In the genomic region with DNA sequence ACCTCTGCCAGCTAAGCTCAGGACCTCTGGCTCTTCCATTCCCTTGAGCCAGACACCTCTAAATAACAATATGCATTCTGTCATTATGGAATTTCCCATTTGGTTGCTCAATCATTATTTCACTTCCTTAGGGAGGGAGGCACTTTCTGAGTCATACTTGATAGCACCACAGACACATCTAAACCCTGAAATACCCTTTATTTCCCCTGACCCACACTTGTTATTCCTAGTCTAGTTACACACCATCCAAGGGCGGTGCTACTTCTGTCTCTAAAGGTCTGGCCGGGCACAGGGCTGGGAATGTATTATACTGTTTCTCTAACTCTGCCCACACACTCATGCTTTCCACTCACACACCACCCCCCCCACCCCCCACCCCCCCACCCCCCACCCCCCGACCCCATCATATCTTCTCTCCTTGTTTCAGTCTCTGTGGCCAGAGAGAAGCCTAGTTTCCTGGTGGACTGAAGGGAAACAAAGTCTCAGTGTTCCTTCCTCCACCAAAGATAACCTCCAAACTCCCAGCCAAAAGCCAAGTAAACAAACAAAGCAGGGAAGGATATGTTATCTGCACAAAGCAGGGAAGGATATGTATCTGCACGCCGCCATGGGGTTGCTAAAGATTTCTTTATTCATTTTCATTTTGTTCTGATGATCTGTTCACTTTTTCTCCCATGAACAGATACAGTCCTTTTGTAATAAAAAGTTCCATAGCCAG, we compare ENCODE assay signal across 17 mouse cellular contexts. TPM values are rescaled to one million over a fixed set of nuclear protein-coding genes. Genes with fewer than 3 reads are reported as not detected.
DNase-seq lines count a peak whose midpoint lies in the region; ATAC-seq and TF ChIP-seq lines count a peak whose summit lies in the region.
"Had no signal": no experiment of that assay in that cellular context is flagged by ENCODE, and none has a peak within 500 bp of the region (broad histone marks: within the 10 kb centered on the region; RNA-seq: fewer than 3 reads in every experiment).

No protein-coding gene starts in this region.

- no peak for DNase-seq in liver, postnatal 0 days
- DNase-seq in NIH3T3 (ENCODE audit: low read depth), result peak; percentile 50
- DNase-seq in hindbrain, embryonic 14.5 days (ENCODE audit: low spot score), result no peak
- DNase-seq in cerebellum, postnatal 4 days (ENCODE audit: low spot score in 2 of 2), result no peak
- DNase-seq: adrenal gland, postnatal 36 days; cerebellum, adult 2 months; midbrain, embryonic 14.5 days; spleen, adult 18-20 months; thymus, adult 18-20 months had no signal

- no peaks in the 10 kb centered on the region for H3K9me3 ChIP-seq in liver, postnatal 0 days (ENCODE audit: low read length)
- no peaks in the 10 kb centered on the region for H3K9me3 ChIP-seq in liver, embryonic 12.5 days (replicated peaks)
- H3K9me3 ChIP-seq in hindbrain, embryonic 14.5 days (ENCODE audit: control insufficient read depth, low read length), result no peaks in the 10 kb centered on the region
- H3K9me3 ChIP-seq: limb, embryonic 15.5 days; neural tube, embryonic 13.5 days had no signal

- TF ChIP-seq CTCF in liver, postnatal 0 days (IDR thresholded peaks at IDR 0.05; ENCODE audit: low read depth), result no peak

- WGBS in liver, postnatal 0 days (ENCODE audit: insufficient replicate concordance), result 54% methylated on average over 5 of the region's 5 CpGs
- 30% methylated on average over 5 of the region's 5 CpGs for WGBS in liver, embryonic 12.5 days (ENCODE audit: insufficient replicate concordance)
- WGBS in hindbrain, embryonic 14.5 days, result 91% methylated on average over 5 of the region's 5 CpGs

- H3K4me3 ChIP-seq in liver, postnatal 0 days (ENCODE audit: low read depth, low read length), result no peak overlapping the region
- H3K4me3 ChIP-seq in liver, embryonic 12.5 days, result no peak overlapping the region
- H3K4me3 ChIP-seq in hindbrain, embryonic 14.5 days (replicated peaks; ENCODE audit: low read length), result no peak overlapping the region
- H3K4me3 ChIP-seq: erythroblast, embryonic 14.5 days; left cerebral cortex, adult 2 months; limb, embryonic 15.5 days; neural tube, embryonic 13.5 days had no signal

- H3K27me3 ChIP-seq in liver, postnatal 0 days (ENCODE audit: insufficient read depth, low read length), result peaks cover 24% of the 10 kb centered on the region
- peaks cover 50% of the 10 kb centered on the region for H3K27me3 ChIP-seq in liver, embryonic 12.5 days (replicated peaks)
- H3K27me3 ChIP-seq in hindbrain, embryonic 14.5 days (ENCODE audit: control insufficient read depth, insufficient read depth, low read length), result peaks cover 21% of the 10 kb centered on the region

- H3K9ac ChIP-seq in liver, postnatal 0 days (replicated peaks), result no peak overlapping the region
- H3K9ac ChIP-seq in liver, embryonic 12.5 days, result no peak overlapping the region
- H3K9ac ChIP-seq in hindbrain, embryonic 14.5 days, result no peak overlapping the region
- H3K9ac ChIP-seq: limb, embryonic 15.5 days; neural tube, embryonic 13.5 days had no signal

- H3K36me3 ChIP-seq in liver, postnatal 0 days (replicated peaks; ENCODE audit: insufficient read depth, low read length), result no peaks in the 10 kb centered on the region
- no peaks in the 10 kb centered on the region for H3K36me3 ChIP-seq in liver, embryonic 12.5 days
- no peaks in the 10 kb centered on the region for H3K36me3 ChIP-seq in hindbrain, embryonic 14.5 days (replicated peaks; ENCODE audit: control insufficient read depth, insufficient read depth)
- H3K36me3 ChIP-seq: limb, embryonic 15.5 days; neural tube, embryonic 13.5 days had no signal

- no peaks in the 10 kb centered on the region for H3K4me1 ChIP-seq in liver, postnatal 0 days (ENCODE audit: insufficient read depth)
- H3K4me1 ChIP-seq in liver, embryonic 12.5 days, result peaks cover 10% of the 10 kb centered on the region; the same call in 1 of the 2 replicates
- 0 out of 2 replicates have a peak, but pooled peaks cover 4% of the 10 kb centered on the region for H3K4me1 ChIP-seq in hindbrain, embryonic 14.5 days (replicated peaks; ENCODE audit: control insufficient read depth, insufficient read depth, low read length)

- H3K4me2 ChIP-seq in liver, postnatal 0 days (ENCODE audit: low read depth, low read length), result no peak overlapping the region
- H3K4me2 ChIP-seq in liver, embryonic 12.5 days, result no peak overlapping the region
- no peak overlapping the region for H3K4me2 ChIP-seq in hindbrain, embryonic 14.5 days (replicated peaks)
- H3K4me2 ChIP-seq: limb, embryonic 15.5 days; neural tube, embryonic 13.5 days had no signal

- ATAC-seq in liver, postnatal 0 days, result peak; percentile 38; the same call in 1 of the 2 replicates
- no peak for ATAC-seq in liver, embryonic 12.5 days
- ATAC-seq in granulocyte monocyte progenitor cell, adult 5-6 weeks (replicated peaks; ENCODE audit: poor library complexity, severe bottlenecking), result peak; percentile 82
- peak; percentile 57 for ATAC-seq in megakaryocyte, adult 5-6 weeks (ENCODE audit: poor library complexity, severe bottlenecking)
- ATAC-seq in hindbrain, embryonic 14.5 days (ENCODE audit: low FRiP score), result no peak

- H3K27ac ChIP-seq in liver, postnatal 0 days (ENCODE audit: low read depth), result peak overlapping the region; percentile 66; the same call in 1 of the 2 replicates
- H3K27ac ChIP-seq in liver, embryonic 12.5 days, result no peak overlapping the region
- H3K27ac ChIP-seq in hindbrain, embryonic 14.5 days, result no peak overlapping the region
- H3K27ac ChIP-seq: left cerebral cortex, adult 2 months; limb, embryonic 15.5 days; neural tube, embryonic 13.5 days had no signal

- TF ChIP-seq EP300 in liver, postnatal 0 days (IDR thresholded peaks at IDR 0.05; ENCODE audit: low read depth), result no peak

RNA-seq across cellular contexts. Expression of a gene that starts 8.3 kb away (rescaled TPM):
- polyA plus RNA-seq in liver, postnatal 0 days (2015; fragmentation: Nextera tagmentation; extraction: Ambion mirVana), result 9.2 and 9.4 TPM in 2 replicates
- 0.87 and 1.1 TPM in 2 replicates for polyA plus RNA-seq in liver, embryonic 12.5 days (2016; fragmentation: Nextera tagmentation; extraction: Ambion mirVana)
- not detected in 2 replicates for total RNA-seq in granulocyte monocyte progenitor cell, adult 5-6 weeks (2014; fragmentation: Nextera tagmentation)
- 0.22 TPM in 1 of 2 replicates, not detected in the other for total RNA-seq in granulocyte monocyte progenitor cell, adult 5-6 weeks (2017)
- total RNA-seq in megakaryocyte, adult 5-6 weeks (2015), result 0.84 and 1.9 TPM in 2 replicates
- 1.2 and 1.7 TPM in 2 replicates for total RNA-seq in megakaryocyte, adult 5-6 weeks (2017)
- 7.8 and 10.2 TPM in 2 replicates for polyA plus RNA-seq in hindbrain, embryonic 14.5 days (2014; fragmentation: Nextera tagmentation; extraction: Ambion mirVana)
- polyA plus RNA-seq: erythroblast, embryonic 14.5 days had no signal

RNA-seq across cellular contexts. Expression of a gene that starts 8.8 kb away (rescaled TPM):
- 0.59 and 0.70 TPM in 2 replicates for polyA plus RNA-seq in liver, postnatal 0 days (2015; fragmentation: Nextera tagmentation; extraction: Ambion mirVana)
- 0.12 and 0.23 TPM in 2 replicates for polyA plus RNA-seq in liver, embryonic 12.5 days (2016; fragmentation: Nextera tagmentation; extraction: Ambion mirVana)
- not detected in 2 replicates for total RNA-seq in granulocyte monocyte progenitor cell, adult 5-6 weeks (2014; fragmentation: Nextera tagmentation)
- total RNA-seq in granulocyte monocyte progenitor cell, adult 5-6 weeks (2017), result not detected in 2 replicates
- 0.13 TPM in 1 of 2 replicates, not detected in the other for total RNA-seq in megakaryocyte, adult 5-6 weeks (2015)
- 0.04 TPM in 1 of 2 replicates, not detected in the other for total RNA-seq in megakaryocyte, adult 5-6 weeks (2017)
- polyA plus RNA-seq in hindbrain, embryonic 14.5 days (2014; fragmentation: Nextera tagmentation; extraction: Ambion mirVana), result 0.50 and 0.95 TPM in 2 replicates
- polyA plus RNA-seq: erythroblast, embryonic 14.5 days had no signal

RNA-seq across cellular contexts. Expression of a gene that starts 16.3 kb away (rescaled TPM):
- polyA plus RNA-seq in liver, postnatal 0 days (2015; fragmentation: Nextera tagmentation; extraction: Ambion mirVana), result 14.3 and 15.1 TPM in 2 replicates
- polyA plus RNA-seq in liver, embryonic 12.5 days (2016; fragmentation: Nextera tagmentation; extraction: Ambion mirVana), result 19.7 and 21.7 TPM in 2 replicates
- total RNA-seq in granulocyte monocyte progenitor cell, adult 5-6 weeks (2014; fragmentation: Nextera tagmentation), result 19.7 and 28.5 TPM in 2 replicates
- 31.5 and 35.8 TPM in 2 replicates for total RNA-seq in granulocyte monocyte progenitor cell, adult 5-6 weeks (2017)
- 42.2 and 64.0 TPM in 2 replicates for total RNA-seq in megakaryocyte, adult 5-6 weeks (2015)
- total RNA-seq in megakaryocyte, adult 5-6 weeks (2017), result 47.8 and 55.3 TPM in 2 replicates
- polyA plus RNA-seq in hindbrain, embryonic 14.5 days (2014; fragmentation: Nextera tagmentation; extraction: Ambion mirVana), result 41.8 and 45.8 TPM in 2 replicates

RNA-seq across cellular contexts. Expression of a gene that starts 35.6 kb away (rescaled TPM):
- polyA plus RNA-seq in liver, postnatal 0 days (2015; fragmentation: Nextera tagmentation; extraction: Ambion mirVana), result 20.0 and 21.8 TPM in 2 replicates
- 17.9 and 22.5 TPM in 2 replicates for polyA plus RNA-seq in liver, embryonic 12.5 days (2016; fragmentation: Nextera tagmentation; extraction: Ambion mirVana)
- 63.2 and 69.8 TPM in 2 replicates for total RNA-seq in granulocyte monocyte progenitor cell, adult 5-6 weeks (2014; fragmentation: Nextera tagmentation)
- 41.1 and 74.9 TPM in 2 replicates for total RNA-seq in granulocyte monocyte progenitor cell, adult 5-6 weeks (2017)
- 140 and 157 TPM in 2 replicates for total RNA-seq in megakaryocyte, adult 5-6 weeks (2015)
- 125 and 141 TPM in 2 replicates for total RNA-seq in megakaryocyte, adult 5-6 weeks (2017)
- polyA plus RNA-seq in hindbrain, embryonic 14.5 days (2014; fragmentation: Nextera tagmentation; extraction: Ambion mirVana), result 55.9 and 61.2 TPM in 2 replicates

RNA-seq across cellular contexts. Expression of a gene that starts 37.0 kb away (rescaled TPM):
- polyA plus RNA-seq in liver, postnatal 0 days (2015; fragmentation: Nextera tagmentation; extraction: Ambion mirVana), result 1.7 and 2.8 TPM in 2 replicates
- polyA plus RNA-seq in liver, embryonic 12.5 days (2016; fragmentation: Nextera tagmentation; extraction: Ambion mirVana), result 2.8 and 2.9 TPM in 2 replicates
- not detected in 2 replicates for total RNA-seq in granulocyte monocyte progenitor cell, adult 5-6 weeks (2014; fragmentation: Nextera tagmentation)
- total RNA-seq in granulocyte monocyte progenitor cell, adult 5-6 weeks (2017), result not detected in 2 replicates
- not detected in 2 replicates for total RNA-seq in megakaryocyte, adult 5-6 weeks (2015)
- not detected in 2 replicates for total RNA-seq in megakaryocyte, adult 5-6 weeks (2017)
- 2.9 and 3.0 TPM in 2 replicates for polyA plus RNA-seq in hindbrain, embryonic 14.5 days (2014; fragmentation: Nextera tagmentation; extraction: Ambion mirVana)
- total RNA-seq: gastrocnemius, postnatal 4 days had no signal
- polyA plus RNA-seq: erythroblast, embryonic 14.5 days had no signal

Comparison
In these comparisons a context has a peak if more than half of its experiments do, and no peak if none do; other contexts are left out.
1. ATAC-seq: peak in liver, postnatal 0 days (single experiment), granulocyte monocyte progenitor cell, adult 5-6 weeks (single experiment) and megakaryocyte, adult 5-6 weeks (single experiment); none in liver, embryonic 12.5 days (single experiment) and hindbrain, embryonic 14.5 days (single experiment).